ENCODE assay signal across 23 mouse cellular contexts in the genomic region with DNA sequence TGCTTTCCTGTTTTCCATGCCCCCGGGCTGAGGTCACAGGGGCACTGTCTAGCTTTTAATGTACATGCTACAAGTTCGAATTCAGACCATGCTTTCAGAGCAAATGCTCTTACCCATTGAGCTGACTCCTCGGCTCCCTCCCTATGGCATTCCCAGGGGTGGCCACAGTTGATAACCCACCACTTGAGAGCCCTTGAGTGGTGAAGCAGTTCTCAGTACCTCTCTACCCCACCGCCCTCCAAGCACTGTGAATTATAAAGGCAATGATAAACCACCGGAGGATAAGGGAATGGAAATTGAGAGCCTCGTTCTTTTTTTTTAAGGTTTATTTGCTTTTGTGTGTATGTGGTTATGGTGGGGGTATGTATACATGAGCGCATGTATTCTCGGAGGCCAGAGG. TPM values are rescaled to one million over a fixed set of nuclear protein-coding genes. Genes with fewer than 3 reads are reported as not detected.
DNase-seq lines count a peak whose midpoint lies in the region; ATAC-seq and TF ChIP-seq lines count a peak whose summit lies in the region.
"Had no signal": no experiment of that assay in that cellular context is flagged by ENCODE, and none has a peak within 500 bp of the region (broad histone marks: within the 10 kb centered on the region; RNA-seq: fewer than 3 reads in every experiment).

No protein-coding gene starts in this region.

- DNase-seq in cerebellum, adult 9-10 months: peak; percentile 36
- no peak for DNase-seq in cerebellum, adult 18-20 months
- peak; percentile 57 for DNase-seq in lung, postnatal 0 days (ENCODE audit: low spot score)
- DNase-seq in lung, postnatal 25 days (ENCODE audit: low spot score): peak; percentile 62
- no peak for DNase-seq in liver, postnatal 0 days
- DNase-seq: adrenal gland, adult 8-10 months; adrenal gland, postnatal 25 days; cerebellum, adult 11-12 months; cerebellum, adult 9-11 months; cerebellum, postnatal 25 days; gastrocnemius, postnatal 25 days; heart, adult 2 months had no signal

- TF ChIP-seq CTCF in lung, postnatal 0 days (IDR thresholded peaks at IDR 0.05): no peak
- TF ChIP-seq CTCF in liver, postnatal 0 days (IDR thresholded peaks at IDR 0.05; ENCODE audit: low read depth): no peak

- no peaks in the 10 kb centered on the region for H3K36me3 ChIP-seq in lung, postnatal 0 days (ENCODE audit: insufficient read depth, low read length)
- no peaks in the 10 kb centered on the region for H3K36me3 ChIP-seq in liver, postnatal 0 days (replicated peaks; ENCODE audit: insufficient read depth, low read length)
- no peaks in the 10 kb centered on the region for H3K36me3 ChIP-seq in intestine, embryonic 15.5 days
- H3K36me3 ChIP-seq: embryonic facial prominence, embryonic 12.5 days; embryonic facial prominence, embryonic 15.5 days; forebrain, embryonic 12.5 days; forebrain, embryonic 15.5 days; hindbrain, embryonic 12.5 days; hindbrain, embryonic 15.5 days had no signal

- no peaks in the 10 kb centered on the region for H3K4me1 ChIP-seq in lung, postnatal 0 days (ENCODE audit: insufficient read depth, low read depth, low read length)
- H3K4me1 ChIP-seq in liver, postnatal 0 days (ENCODE audit: insufficient read depth): peaks cover 19% of the 10 kb centered on the region
- H3K4me1 ChIP-seq in intestine, embryonic 15.5 days (replicated peaks): 0 out of 2 replicates have a peak, but pooled peaks cover 9% of the 10 kb centered on the region
- H3K4me1 ChIP-seq: embryonic facial prominence, embryonic 12.5 days; forebrain, embryonic 12.5 days; forebrain, embryonic 15.5 days; hindbrain, embryonic 15.5 days had no signal

- peak; percentile 59 for TF ChIP-seq EP300 in lung, postnatal 0 days (IDR thresholded peaks at IDR 0.05)
- no peak for TF ChIP-seq EP300 in liver, postnatal 0 days (IDR thresholded peaks at IDR 0.05; ENCODE audit: low read depth)

- no peak overlapping the region for H3K9ac ChIP-seq in lung, postnatal 0 days (replicated peaks; ENCODE audit: low read depth)
- H3K9ac ChIP-seq in liver, postnatal 0 days (replicated peaks): no peak overlapping the region
- H3K9ac ChIP-seq in intestine, embryonic 15.5 days: no peak overlapping the region
- H3K9ac ChIP-seq: embryonic facial prominence, embryonic 12.5 days; embryonic facial prominence, embryonic 15.5 days; forebrain, embryonic 12.5 days; forebrain, embryonic 15.5 days; hindbrain, embryonic 12.5 days; hindbrain, embryonic 15.5 days had no signal

- WGBS in lung, postnatal 0 days: 46% methylated on average over 8 of the region's 8 CpGs
- 76% methylated on average over 8 of the region's 8 CpGs for WGBS in liver, postnatal 0 days (ENCODE audit: insufficient replicate concordance)
- 72% methylated on average over 8 of the region's 8 CpGs for WGBS in intestine, embryonic 15.5 days

- H3K4me2 ChIP-seq in lung, postnatal 0 days (replicated peaks; ENCODE audit: low read depth, low read length): no peak overlapping the region
- no peak overlapping the region for H3K4me2 ChIP-seq in liver, postnatal 0 days (ENCODE audit: low read depth, low read length)
- no peak overlapping the region for H3K4me2 ChIP-seq in intestine, embryonic 15.5 days (replicated peaks)
- H3K4me2 ChIP-seq: embryonic facial prominence, embryonic 12.5 days; embryonic facial prominence, embryonic 15.5 days; forebrain, embryonic 12.5 days; forebrain, embryonic 15.5 days; heart, embryonic 11.5 days; hindbrain, embryonic 12.5 days; hindbrain, embryonic 15.5 days had no signal

- no peaks in the 10 kb centered on the region for H3K9me3 ChIP-seq in lung, postnatal 0 days (ENCODE audit: low read length)
- H3K9me3 ChIP-seq in liver, postnatal 0 days (ENCODE audit: low read length): no peaks in the 10 kb centered on the region
- H3K9me3 ChIP-seq in intestine, embryonic 15.5 days: no peaks in the 10 kb centered on the region
- H3K9me3 ChIP-seq: embryonic facial prominence, embryonic 12.5 days; embryonic facial prominence, embryonic 15.5 days; forebrain, embryonic 12.5 days; forebrain, embryonic 15.5 days; hindbrain, embryonic 12.5 days; hindbrain, embryonic 15.5 days had no signal

- no peak overlapping the region for H3K4me3 ChIP-seq in lung, postnatal 0 days (ENCODE audit: low read depth, low read length)
- no peak overlapping the region for H3K4me3 ChIP-seq in liver, postnatal 0 days (ENCODE audit: low read depth, low read length)
- no peak overlapping the region for H3K4me3 ChIP-seq in intestine, embryonic 15.5 days (replicated peaks)
- H3K4me3 ChIP-seq: embryonic facial prominence, embryonic 12.5 days; embryonic facial prominence, embryonic 15.5 days; erythroblast, embryonic 14.5 days; forebrain, embryonic 12.5 days; forebrain, embryonic 15.5 days; heart, adult 2 months; hindbrain, embryonic 12.5 days; hindbrain, embryonic 15.5 days had no signal

- H3K27ac ChIP-seq in lung, postnatal 0 days (ENCODE audit: low read length): no peak overlapping the region
- no peak overlapping the region for H3K27ac ChIP-seq in liver, postnatal 0 days (ENCODE audit: low read depth)
- no peak overlapping the region for H3K27ac ChIP-seq in intestine, embryonic 15.5 days
- H3K27ac ChIP-seq: embryonic facial prominence, embryonic 12.5 days; embryonic facial prominence, embryonic 15.5 days; forebrain, embryonic 12.5 days; forebrain, embryonic 15.5 days; heart, adult 2 months; hindbrain, embryonic 12.5 days; hindbrain, embryonic 15.5 days had no signal

- no peaks in the 10 kb centered on the region for H3K27me3 ChIP-seq in lung, postnatal 0 days (replicated peaks; ENCODE audit: insufficient read depth, low read length)
- no peaks in the 10 kb centered on the region for H3K27me3 ChIP-seq in liver, postnatal 0 days (ENCODE audit: insufficient read depth, low read length)
- H3K27me3 ChIP-seq in intestine, embryonic 15.5 days (replicated peaks): no peaks in the 10 kb centered on the region
- H3K27me3 ChIP-seq: embryonic facial prominence, embryonic 12.5 days; embryonic facial prominence, embryonic 15.5 days; forebrain, embryonic 12.5 days; forebrain, embryonic 15.5 days; hindbrain, embryonic 12.5 days; hindbrain, embryonic 15.5 days had no signal

- ATAC-seq in lung, postnatal 0 days: no peak
- ATAC-seq in liver, postnatal 0 days: no peak
- no peak for ATAC-seq in erythroblast, adult 5-6 weeks (replicated peaks; ENCODE audit: low FRiP score, poor library complexity, severe bottlenecking)
- no peak for ATAC-seq in intestine, embryonic 15.5 days
- ATAC-seq: activated CD4-positive, CD25-positive, alpha-beta regulatory T cell, adult 4 months; forebrain, embryonic 15.5 days had no signal

RNA-seq across cellular contexts. Expression of a gene that starts 4.6 kb away (rescaled TPM):
- polyA plus RNA-seq in lung, postnatal 0 days (2015; fragmentation: Nextera tagmentation; extraction: Ambion mirVana): 11.2 and 12.2 TPM in 2 replicates
- polyA plus RNA-seq in liver, postnatal 0 days (2015; fragmentation: Nextera tagmentation; extraction: Ambion mirVana): 3.5 and 4.0 TPM in 2 replicates
- 11.1 and 26.3 TPM in 2 replicates for total RNA-seq in erythroblast, adult 5-6 weeks (2015; ENCODE audit: low replicate concordance)
- total RNA-seq in erythroblast, adult 5-6 weeks (2017; ENCODE audit: low replicate concordance): 14.5 and 16.7 TPM in 2 replicates
- polyA plus RNA-seq in intestine, embryonic 15.5 days (2015; fragmentation: Nextera tagmentation; extraction: Ambion mirVana): 16.8 and 18.0 TPM in 2 replicates

Comparison
In these comparisons a context has a peak if more than half of its experiments do, and no peak if none do; other contexts are left out.
1. DNase-seq: peak in cerebellum, adult 9-10 months (single experiment), lung, postnatal 0 days (single experiment) and lung, postnatal 25 days (single experiment); none in cerebellum, adult 18-20 months (0 of 2) and liver, postnatal 0 days (single experiment).